In the genomic region with DNA sequence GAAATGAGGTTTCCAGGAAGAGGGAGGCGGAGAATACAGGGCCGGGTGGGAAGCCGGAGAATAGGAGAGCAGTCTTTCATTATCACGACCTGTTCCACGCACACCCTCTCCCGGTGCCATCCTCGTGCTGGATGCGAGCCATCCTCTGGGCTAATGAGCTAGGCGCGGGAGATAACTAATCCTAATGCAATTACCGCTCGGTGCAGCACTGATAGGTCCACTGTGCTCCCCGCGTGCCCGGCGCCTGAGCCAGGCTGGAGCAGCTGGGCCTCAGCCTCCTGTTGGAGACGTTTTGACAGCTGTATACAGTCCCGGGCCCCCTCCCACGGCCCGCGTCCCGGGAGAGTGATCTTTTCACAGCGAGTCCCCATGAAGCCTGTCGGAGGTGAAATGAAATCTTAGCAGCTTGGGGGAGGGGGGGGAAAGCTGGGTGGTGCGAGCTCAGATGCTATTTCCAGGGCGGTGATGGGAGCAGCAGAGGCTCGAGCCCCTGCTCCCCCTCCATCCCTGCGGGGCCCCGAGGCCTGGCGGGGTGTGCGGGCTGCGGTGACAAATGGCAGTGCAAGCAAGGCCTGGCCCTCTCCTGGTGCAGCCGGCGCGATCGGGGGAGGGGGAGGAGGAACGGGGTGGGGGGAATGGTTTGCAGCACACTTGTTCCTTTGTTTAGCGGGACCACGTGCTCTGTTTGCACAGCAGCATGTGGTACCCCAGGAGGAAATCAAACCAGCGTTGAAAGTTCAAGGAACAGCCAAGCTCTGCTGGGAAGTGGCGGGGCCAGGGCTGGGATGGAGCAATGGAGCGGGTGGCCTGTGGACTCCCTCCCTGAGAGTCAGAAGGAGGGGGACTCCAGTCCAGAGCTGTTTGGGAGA, we compare ENCODE assay signal across 9 mouse cellular contexts.
DNase-seq lines count a peak whose midpoint lies in the region; ATAC-seq and TF ChIP-seq lines count a peak whose summit lies in the region.
"Had no signal": no experiment of that assay in that cellular context is flagged by ENCODE, and none has a peak within 500 bp of the region (broad histone marks: within the 10 kb centered on the region; RNA-seq: fewer than 3 reads in every experiment).

No protein-coding gene starts in this region.

- 1% methylated on average over 42 of the region's 42 CpGs for WGBS in lung, embryonic 14.5 days

- no peaks in the 10 kb centered on the region for H3K27me3 ChIP-seq in lung, embryonic 14.5 days (ENCODE audit: insufficient read depth, low read length)
- H3K27me3 ChIP-seq: Patski had no signal

- peak overlapping the region; percentile 90 for H3K27ac ChIP-seq in lung, embryonic 14.5 days (ENCODE audit: low read depth)

- DNase-seq in adrenal gland, adult (ENCODE audit: inconsistent age in 2 of 2, low spot score in 1 of 2), result peak; percentile 68 to 87
- DNase-seq in cerebellum, postnatal 14 days, result peak; percentile 49 to 68
- DNase-seq in frontal cortex, postnatal 10 days (ENCODE audit: low spot score in 2 of 2), result peak; percentile 65 to 67
- peak; percentile 70 to 75 for DNase-seq in layer of hippocampus, postnatal 14 days (ENCODE audit: low spot score in 2 of 2)
- peak; percentile 88 for DNase-seq in lung, embryonic 14.5 days
- peak; percentile 76 for DNase-seq in retina, embryonic 14.5 days (ENCODE audit: low spot score)

- H3K9ac ChIP-seq in lung, embryonic 14.5 days, result peak overlapping the region; percentile 49

- no peaks in the 10 kb centered on the region for H3K9me3 ChIP-seq in lung, embryonic 14.5 days (ENCODE audit: low read depth, low read length)

- H3K4me1 ChIP-seq in lung, embryonic 14.5 days (ENCODE audit: insufficient read depth), result peaks cover 10% of the 10 kb centered on the region; the same call in 1 of the 2 replicates

- TF ChIP-seq CTCF in lung, embryonic 14.5 days (IDR thresholded peaks at IDR 0.05; ENCODE audit: low read depth), result no peak

- no peaks in the 10 kb centered on the region for H3K36me3 ChIP-seq in lung, embryonic 14.5 days (ENCODE audit: insufficient read depth)

- ATAC-seq in hematopoietic stem cell, adult 5-6 weeks (replicated peaks in 1 of 2; ENCODE audit: insufficient read depth in 1 of 2, low FRiP score in 2 of 2, low TSS enrichment in 1 of 2, low read depth in 1 of 2, poor library complexity in 2 of 2, severe bottlenecking in 2 of 2), result peak; percentile 42; a peak in 3 of 4 replicates
- peak; percentile 92 for ATAC-seq in lung, embryonic 14.5 days (ENCODE audit: insufficient read depth)
- ATAC-seq in CD4-positive, CD25-positive, alpha-beta regulatory T cell, adult 4 months, result no peak
- ATAC-seq: Patski had no signal

- peak overlapping the region; percentile 28 for H3K4me3 ChIP-seq in lung, embryonic 14.5 days (ENCODE audit: low read depth, low read length)

- H3K4me2 ChIP-seq in lung, embryonic 14.5 days, result peak overlapping the region; percentile 61
